Mouse (Mus musculus): ENCODE measurements around the gene Tead4. TPM values are rescaled to one million over a fixed set of nuclear protein-coding genes. Genes with fewer than 3 reads are reported as not detected.

The Tead4 gene
- polyA plus RNA-seq (2011; ENCODE audit: insufficient read depth, insufficient read length, low read depth, missing spikeins), result 29.9 and 31.8 TPM in 2 replicates

DNA sequence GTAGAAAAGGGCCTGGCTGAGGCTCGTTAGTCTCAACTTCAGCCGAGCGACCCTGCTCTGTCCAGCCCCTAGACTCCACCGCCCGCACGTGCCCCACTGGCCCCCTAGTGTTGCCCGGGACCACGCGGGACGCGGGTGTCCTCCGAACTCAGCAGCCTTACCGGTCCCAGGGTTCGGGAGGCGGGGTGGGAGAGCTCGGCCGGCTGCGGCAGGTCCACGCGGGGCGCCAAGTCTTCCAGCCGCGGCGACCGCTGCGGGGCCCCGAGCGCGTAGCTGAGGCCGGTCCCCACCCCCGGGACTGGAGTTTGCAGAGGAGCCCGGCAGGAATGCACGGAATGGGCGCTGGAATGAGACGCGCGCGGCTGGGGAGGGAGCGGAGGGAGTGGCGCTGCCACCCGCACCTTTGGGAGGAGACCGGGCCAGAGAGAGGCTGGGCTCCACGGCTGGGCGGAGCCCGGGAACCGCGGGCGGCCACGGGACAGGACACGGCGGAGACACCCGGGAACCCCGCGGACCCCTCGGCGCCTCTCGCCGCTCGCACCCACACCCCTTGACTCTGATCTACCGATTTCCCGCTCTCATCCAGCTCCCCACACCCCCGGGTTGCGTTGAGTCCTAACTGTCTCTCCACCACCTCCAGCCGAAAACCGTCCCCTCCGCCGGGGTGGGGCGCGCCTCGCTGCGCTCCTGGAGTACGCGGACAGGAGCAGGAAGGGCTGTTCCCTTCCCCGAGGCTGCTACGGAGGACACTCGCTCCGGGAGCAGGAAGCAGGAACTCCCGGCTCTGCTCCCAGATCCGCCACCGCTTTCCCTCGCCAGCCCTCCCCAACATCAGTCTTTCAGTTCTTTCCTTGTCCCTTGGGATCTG lies at the start of gene Tead4:
TSS of gene Tead4 (minus strand) at position 690 of the 868 bp plus-strand sequence.
- Histone ChIP-seq H3K27me3 (ENCODE audit: control insufficient read depth, insufficient read depth, low read length, poor library complexity, severe bottlenecking) (no peaks in the 10 kb centered on the region), H3K36me3 (ENCODE audit: control insufficient read depth, insufficient read depth, low read length, poor library complexity, severe bottlenecking) (no peaks in the 10 kb centered on the region), H3K4me3 (ENCODE audit: low read depth, low read length) (peak within 1 kb of the TSS; percentile 56), H3K9me3 (replicated peaks; ENCODE audit: control insufficient read depth, insufficient read depth, low read length, poor library complexity, severe bottlenecking) (no peaks in the 10 kb centered on the region), H3K4me1 (ENCODE audit: control insufficient read depth, insufficient read depth, low read length) (peaks cover 16% of the 10 kb centered on the region), H3K9ac (ENCODE audit: low read depth, poor library complexity, severe bottlenecking) (peak within 1 kb of the TSS; percentile 81), H3K27ac (ENCODE audit: insufficient read depth, low read length) (no peak within 1 kb of the TSS; the same call in 1 of the 2 replicates)
- TF ChIP-seq POLR2A (IDR thresholded peaks at IDR 0.05; ENCODE audit: insufficient read depth, low read length) (no peak), EP300 (IDR thresholded peaks at IDR 0.05; ENCODE audit: insufficient read depth, low read depth, low read length) (0 out of 2 replicates have a peak, but pooled peaks have one; percentile 31)

DNA sequence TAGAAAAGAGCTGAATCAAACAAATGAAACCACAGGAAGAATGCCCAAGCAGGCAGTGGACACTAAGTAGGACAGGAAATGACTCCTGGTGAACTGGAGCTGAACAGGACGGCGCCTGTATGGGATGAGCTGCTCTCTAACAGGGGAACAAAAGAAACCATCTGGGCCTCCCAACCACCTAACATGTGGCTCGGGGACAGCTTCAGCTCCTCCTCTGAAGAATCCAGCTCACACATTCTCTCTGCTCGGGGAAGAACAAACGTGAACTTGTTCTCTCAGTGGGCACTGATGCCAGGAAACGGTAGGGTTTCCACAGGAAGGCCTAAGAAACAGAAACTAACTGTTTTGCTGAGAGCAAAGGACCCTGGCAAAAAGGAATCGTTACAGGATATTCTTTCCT lies 49.1 kb upstream of the Tead4 start:
- H3K4me3 ChIP-seq (ENCODE audit: low read depth, low read length), result no peak overlapping the region
- no peak for TF ChIP-seq EP300 (IDR thresholded peaks at IDR 0.05; ENCODE audit: insufficient read depth, low read depth, low read length)
- TF ChIP-seq POLR2A (IDR thresholded peaks at IDR 0.05; ENCODE audit: insufficient read depth, low read length), result no peak
- TF ChIP-seq CTCF (IDR thresholded peaks at IDR 0.05; ENCODE audit: low read depth, low read length), result no peak
- H3K4me1 ChIP-seq (ENCODE audit: control insufficient read depth, insufficient read depth, low read length), result peaks cover 1% of the 10 kb centered on the region
- H3K36me3 ChIP-seq (ENCODE audit: control insufficient read depth, insufficient read depth, low read length, poor library complexity, severe bottlenecking), result no peaks in the 10 kb centered on the region
- H3K27me3 ChIP-seq (ENCODE audit: control insufficient read depth, insufficient read depth, low read length, poor library complexity, severe bottlenecking), result no peaks in the 10 kb centered on the region
- H3K9ac ChIP-seq (ENCODE audit: low read depth, poor library complexity, severe bottlenecking), result no peak overlapping the region
- no peak overlapping the region for H3K27ac ChIP-seq (ENCODE audit: insufficient read depth, low read length)
- H3K9me3 ChIP-seq (replicated peaks; ENCODE audit: control insufficient read depth, insufficient read depth, low read length, poor library complexity, severe bottlenecking), result no peaks in the 10 kb centered on the region

DNA sequence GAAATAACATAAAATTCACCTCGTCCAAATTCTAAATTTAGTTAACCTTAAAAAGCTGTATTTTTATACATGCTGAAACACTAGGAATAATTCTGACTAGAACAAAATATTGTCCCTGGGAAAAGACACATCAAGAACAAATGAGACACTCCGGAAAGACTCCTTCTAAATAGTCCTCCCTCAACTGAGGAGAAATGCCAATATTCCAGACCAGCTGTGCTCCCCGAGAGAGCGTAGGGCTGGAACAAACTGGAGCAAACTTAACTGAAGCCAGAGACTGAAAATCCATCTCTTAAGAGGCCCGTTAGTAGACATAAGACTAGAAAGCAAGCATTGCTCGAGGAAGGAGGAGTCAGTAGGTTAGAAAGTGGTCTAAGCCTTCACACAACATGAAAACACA lies 46.2 kb upstream of the Tead4 start:
- Histone ChIP-seq H3K36me3 (ENCODE audit: control insufficient read depth, insufficient read depth, low read length, poor library complexity, severe bottlenecking) (peaks cover 8% of the 10 kb centered on the region), H3K9ac (ENCODE audit: low read depth, poor library complexity, severe bottlenecking) (no peak overlapping the region), H3K4me3 (ENCODE audit: low read depth, low read length) (no peak overlapping the region), H3K9me3 (replicated peaks; ENCODE audit: control insufficient read depth, insufficient read depth, low read length, poor library complexity, severe bottlenecking) (no peaks in the 10 kb centered on the region), H3K27me3 (ENCODE audit: control insufficient read depth, insufficient read depth, low read length, poor library complexity, severe bottlenecking) (no peaks in the 10 kb centered on the region), H3K27ac (ENCODE audit: insufficient read depth, low read length) (no peak overlapping the region), H3K4me1 (ENCODE audit: control insufficient read depth, insufficient read depth, low read length) (peaks cover 1% of the 10 kb centered on the region)
- TF ChIP-seq EP300 (IDR thresholded peaks at IDR 0.05; ENCODE audit: insufficient read depth, low read depth, low read length) (no peak), CTCF (IDR thresholded peaks at IDR 0.05; ENCODE audit: low read depth, low read length) (no peak), POLR2A (IDR thresholded peaks at IDR 0.05; ENCODE audit: insufficient read depth, low read length) (no peak)

DNA sequence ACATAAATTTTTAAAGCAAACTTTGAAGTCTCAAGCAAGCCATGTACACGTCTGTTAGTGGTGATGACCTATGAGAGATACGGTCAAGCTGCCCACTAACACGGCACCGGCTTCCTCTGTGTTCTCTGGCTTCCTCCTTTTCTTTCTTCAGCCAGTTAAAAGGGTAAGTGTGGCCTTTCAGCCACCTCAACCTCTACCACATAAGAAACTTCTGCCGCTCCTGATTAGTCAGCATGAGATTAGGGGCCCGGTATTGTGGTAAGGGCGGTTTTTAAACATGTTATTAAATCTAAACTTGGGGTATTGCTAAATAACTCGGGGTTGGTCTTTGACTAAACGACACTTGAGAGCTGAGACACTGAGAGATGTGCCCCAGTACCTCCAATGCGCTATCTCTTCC lies 45.0 kb upstream of the Tead4 start:
- no peak overlapping the region for H3K9ac ChIP-seq (ENCODE audit: low read depth, poor library complexity, severe bottlenecking)
- TF ChIP-seq POLR2A (IDR thresholded peaks at IDR 0.05; ENCODE audit: insufficient read depth, low read length), result no peak
- TF ChIP-seq EP300 (IDR thresholded peaks at IDR 0.05; ENCODE audit: insufficient read depth, low read depth, low read length), result no peak
- no peak for TF ChIP-seq CTCF (IDR thresholded peaks at IDR 0.05; ENCODE audit: low read depth, low read length)
- H3K27ac ChIP-seq (ENCODE audit: insufficient read depth, low read length), result no peak overlapping the region
- H3K4me3 ChIP-seq (ENCODE audit: low read depth, low read length), result no peak overlapping the region
- no peaks in the 10 kb centered on the region for H3K9me3 ChIP-seq (replicated peaks; ENCODE audit: control insufficient read depth, insufficient read depth, low read length, poor library complexity, severe bottlenecking)
- H3K36me3 ChIP-seq (ENCODE audit: control insufficient read depth, insufficient read depth, low read length, poor library complexity, severe bottlenecking), result peaks cover 8% of the 10 kb centered on the region
- peaks cover 1% of the 10 kb centered on the region for H3K4me1 ChIP-seq (ENCODE audit: control insufficient read depth, insufficient read depth, low read length)
- H3K27me3 ChIP-seq (ENCODE audit: control insufficient read depth, insufficient read depth, low read length, poor library complexity, severe bottlenecking), result no peaks in the 10 kb centered on the region

DNA sequence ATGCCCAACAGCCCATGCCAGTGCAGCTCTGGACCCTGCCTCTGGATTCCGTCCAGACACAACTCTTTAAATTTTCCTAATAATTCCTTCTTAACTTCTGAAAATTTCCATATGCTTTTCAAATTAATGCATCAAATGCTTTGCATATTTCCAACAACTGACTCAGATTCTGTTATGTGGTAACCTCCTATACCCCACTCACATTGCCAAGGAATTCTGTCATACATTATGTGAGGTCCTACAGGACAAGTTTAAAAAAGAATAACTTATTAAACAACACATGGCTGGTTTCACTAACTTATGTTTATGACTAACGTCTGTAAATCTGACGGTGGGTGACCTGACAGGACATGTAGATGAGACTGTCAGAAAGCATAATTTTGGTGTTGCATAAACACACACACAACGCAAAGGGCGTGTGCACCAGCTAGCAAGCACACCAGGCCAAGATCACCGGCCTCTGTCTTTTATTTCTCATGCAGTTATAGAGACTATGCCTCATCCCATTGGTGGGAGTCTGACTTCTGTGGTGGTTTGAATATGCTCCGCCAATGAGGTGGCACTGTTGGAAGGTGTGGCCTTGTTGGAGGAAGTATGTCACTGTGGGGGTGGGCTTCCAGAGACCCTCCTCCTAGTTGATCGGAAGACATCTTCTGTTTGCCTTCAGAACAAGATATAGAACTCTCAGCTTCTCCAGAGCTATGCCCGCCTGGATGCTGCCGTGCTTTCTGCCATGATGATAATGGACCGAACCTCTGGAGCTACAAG lies 41.5 kb upstream of the Tead4 start:
- peaks cover 5% of the 10 kb centered on the region for H3K4me1 ChIP-seq (ENCODE audit: control insufficient read depth, insufficient read depth, low read length)
- H3K9ac ChIP-seq (ENCODE audit: low read depth, poor library complexity, severe bottlenecking), result no peak overlapping the region
- peaks cover 8% of the 10 kb centered on the region for H3K36me3 ChIP-seq (ENCODE audit: control insufficient read depth, insufficient read depth, low read length, poor library complexity, severe bottlenecking)
- TF ChIP-seq CTCF (IDR thresholded peaks at IDR 0.05; ENCODE audit: low read depth, low read length), result no peak
- no peak for TF ChIP-seq POLR2A (IDR thresholded peaks at IDR 0.05; ENCODE audit: insufficient read depth, low read length)
- TF ChIP-seq EP300 (IDR thresholded peaks at IDR 0.05; ENCODE audit: insufficient read depth, low read depth, low read length), result no peak
- peak overlapping the region; percentile 43 for H3K4me3 ChIP-seq (ENCODE audit: low read depth, low read length)
- H3K9me3 ChIP-seq (replicated peaks; ENCODE audit: control insufficient read depth, insufficient read depth, low read length, poor library complexity, severe bottlenecking), result no peaks in the 10 kb centered on the region
- no peak overlapping the region for H3K27ac ChIP-seq (ENCODE audit: insufficient read depth, low read length)
- H3K27me3 ChIP-seq (ENCODE audit: control insufficient read depth, insufficient read depth, low read length, poor library complexity, severe bottlenecking), result no peaks in the 10 kb centered on the region

Data from ES-Bruce4 (cell line).